Mouse (Mus musculus) frontal cortex, postnatal 14 days (tissue): ENCODE measurements at regions not wholly inside any gene's neighbourhood (a gene's known extent, or its start where the extent isn't known, plus 50 kb on each side); places are given as distances from the start of the nearest gene placed in this dataset.

Experiments
- DNase-seq, 2 experiments: peaks; one replicate each; pipeline ENCODE4 v3.0.0; 2022; ENCODE audit warnings: low spot score in 2 of 2

GRCm38 (mm10) chr13:28699490-28700032, 254.0 kb downstream of the Sox4 start:
- no peak for DNase-seq

GRCm38 (mm10) chr13:28697796-28698678, 255.5 kb downstream of the Sox4 start:
- DNase-seq = no peak

GRCm38 (mm10) chr13:28693078-28693477, 260.4 kb downstream of the Sox4 start:
- no peak for DNase-seq

GRCm38 (mm10) chr13:28692587-28692986, 260.9 kb downstream of the Sox4 start:
- DNase-seq = no peak

- no peak for DNase-seq
These were observed 262.9 kb downstream of the Sox4 start for GRCm38 (mm10) chr13:28690511-28691160.

- no peak for DNase-seq
These were observed 265.7 kb downstream of the Sox4 start for GRCm38 (mm10) chr13:28687838-28688237.

- no peak for DNase-seq
These were observed 269.2 kb downstream of the Sox4 start for GRCm38 (mm10) chr13:28684311-28684710.

GRCm38 (mm10) chr13:28680266-28680665, 273.2 kb downstream of the Sox4 start:
- DNase-seq = no peak

- no peak for DNase-seq
These were observed 279.9 kb downstream of the Sox4 start for GRCm38 (mm10) chr13:28673622-28674021.

- DNase-seq = no peak
These were observed 282.0 kb downstream of the Sox4 start for GRCm38 (mm10) chr13:28671543-28671942.

GRCm38 (mm10) chr13:28669832-28670585, 283.5 kb downstream of the Sox4 start:
- DNase-seq = no peak

GRCm38 (mm10) chr13:28666832-28667231, 286.7 kb downstream of the Sox4 start:
- no peak for DNase-seq

- no peak for DNase-seq
These were observed 288.4 kb downstream of the Sox4 start for GRCm38 (mm10) chr13:28665150-28665549.

- DNase-seq = no peak
These were observed 288.8 kb downstream of the Sox4 start for GRCm38 (mm10) chr13:28664698-28665097.

GRCm38 (mm10) chr13:28663950-28664681, 289.4 kb downstream of the Sox4 start:
- no peak for DNase-seq

- DNase-seq = no peak
These were observed 290.1 kb downstream of the Sox4 start for GRCm38 (mm10) chr13:28663459-28663858.

GRCm38 (mm10) chr13:28662316-28662752, 291.2 kb downstream of the Sox4 start:
- no peak for DNase-seq

- DNase-seq = no peak
These were observed 293.4 kb downstream of the Sox4 start for GRCm38 (mm10) chr13:28660151-28660550.

GRCm38 (mm10) chr13:28658652-28659051, 294.9 kb downstream of the Sox4 start:
- no peak for DNase-seq

GRCm38 (mm10) chr13:28654883-28655282, 298.6 kb downstream of the Sox4 start:
- no peak for DNase-seq

- DNase-seq = no peak
These were observed 300.2 kb downstream of the Sox4 start for GRCm38 (mm10) chr13:28653362-28653761.
